Mouse (Mus musculus): ENCODE data around the gene Chrm5.

GRCm38 (mm10) chr2:112492431-112492855, 11.9 kb upstream of the Chrm5 start:
- TF ChIP-seq GATA1 (IDR thresholded peaks at IDR 0.05; ENCODE audit: low read length) (no peak), TAL1 (IDR thresholded peaks at IDR 0.05; ENCODE audit: low read length) (no peak)
